Mouse (Mus musculus): Measurements from ENCODE around the gene Tnr.

DNA sequence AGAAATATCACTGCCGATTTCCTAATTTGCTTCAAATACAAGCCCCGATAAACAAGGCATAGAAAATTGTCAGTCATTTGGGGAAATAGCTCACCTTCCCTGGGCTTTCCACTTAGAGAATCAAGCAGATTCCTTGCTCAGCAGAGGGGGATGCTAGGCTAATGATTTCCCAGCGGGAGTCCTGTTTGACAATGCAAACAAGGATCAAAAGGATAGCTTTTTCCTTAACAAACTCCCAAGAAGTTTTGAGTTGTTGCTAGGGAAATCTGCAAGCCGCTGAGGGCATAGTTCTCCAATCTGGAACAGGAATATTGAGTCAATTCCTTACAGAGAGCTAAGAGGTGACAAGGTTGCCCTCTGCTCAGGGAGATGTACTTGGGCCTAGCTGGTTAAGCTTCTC is 311.6 kb downstream of the Tnr start:
- TF ChIP-seq GATA1 (IDR thresholded peaks at IDR 0.05; ENCODE audit: borderline replicate concordance, low read length) (no peak), FLI1 (IDR thresholded peaks at IDR 0.05; ENCODE audit: low read length) (no peak)
